Mouse (Mus musculus) kidney, embryonic 14.5 days (tissue): ENCODE data around the gene Ccdc185. TPM values are rescaled to one million over a fixed set of nuclear protein-coding genes. Genes with fewer than 3 reads are reported as not detected.

Experiments used
- ATAC-seq: fragments of 200-750 bp; cut with Nextera tagmentation; 2 replicates; pipeline ENCODE4 v1.8.0; 2017; ENCODE audit warnings: moderate number of reproducible peaks, mild to moderate bottlenecking, moderate TSS enrichment, moderate library complexity; ENCODE audit not compliant: low FRiP score, low TSS enrichment
- H3K27ac ChIP-seq: fragments of 300-500 bp; sonication (generic); 2 replicates; pipeline ENCODE4 v1.5.1; 2014; ENCODE audit warnings: low read depth, mild to moderate bottlenecking, low read length, moderate library complexity, mixed read lengths
- H3K27me3 ChIP-seq: fragments of 300-500 bp; sonication (generic); 2 replicates; pipeline ENCODE4 v1.6.1; 2014; ENCODE audit warnings: mild to moderate bottlenecking, low read length; ENCODE audit not compliant: control insufficient read depth, insufficient read depth
- H3K36me3 ChIP-seq: fragments of 300-500 bp; sonication (generic); 2 replicates; pipeline ENCODE4 v1.6.1; 2014; ENCODE audit warnings: low read length, mixed read lengths; ENCODE audit not compliant: control insufficient read depth, insufficient read depth
- H3K4me1 ChIP-seq: fragments of 300-500 bp; sonication (generic); 2 replicates; pipeline ENCODE4 v1.6.1; 2014; ENCODE audit warnings: low read length, mixed read lengths; ENCODE audit not compliant: control insufficient read depth, insufficient read depth
- H3K4me2 ChIP-seq: fragments of 300-500 bp; sonication (generic); replicated peaks from 2 replicates; pipeline ENCODE4 v1.6.1; 2014; ENCODE audit warnings: low read depth, mild to moderate bottlenecking, low read length
- H3K4me3 ChIP-seq: fragments of 300-500 bp; sonication (generic); 2 replicates; pipeline ENCODE4 v1.5.1; 2014; ENCODE audit warnings: mild to moderate bottlenecking, low read length
- H3K9ac ChIP-seq: fragments of 300-500 bp; sonication (generic); 2 replicates; pipeline ENCODE4 v1.6.1; 2014; ENCODE audit warnings: low read depth, mild to moderate bottlenecking, low read length, moderate library complexity
- H3K9me3 ChIP-seq: fragments of 300-500 bp; sonication (generic); 2 replicates; pipeline ENCODE4 v1.6.1; 2016; ENCODE audit warnings: low read length; ENCODE audit not compliant: control insufficient read depth
- WGBS: fragments of 180-500 bp; shearing (Covaris S2); extraction: QIAGEN DNeasy Blood & Tissue Kit; methylation state at CpG from one replicate; pipeline ENCODE4 v1.1.7; 2014; 5-methylcytosine and 5-hydroxymethylcytosine counted together
- polyA plus RNA-seq: library from polyadenylated mRNA; unstranded; fragments of >200 nt; fragmentation: Nextera tagmentation; extraction: Ambion mirVana; gene quantifications from 2 replicates; pipeline ENCODE4 v1.2.1, GENCODE M21; 2014

Ccdc185 gene
- polyA plus RNA-seq, 1 experiment from 2014 or later, result not detected

GRCm38 (mm10) chr1:182714236-182714935 lies 34.6 kb downstream of the Ccdc185 start:
- WGBS, result 59% methylated on average over 6 of the region's 6 CpGs
- Histone ChIP-seq H3K36me3 (no peaks in the 10 kb centered on the region), H3K27me3 (no peaks in the 10 kb centered on the region), H3K4me3 (no peak overlapping the region), H3K9ac (no peak overlapping the region), H3K9me3 (no peaks in the 10 kb centered on the region), H3K4me2 (no peak overlapping the region), H3K4me1 (no peaks in the 10 kb centered on the region), H3K27ac (no peak overlapping the region)
- ATAC-seq, result no peak

- H3K9ac ChIP-seq, result no peak overlapping the region
- no peak overlapping the region for H3K4me3 ChIP-seq
- 42% methylated on average over 7 of the region's 7 CpGs for WGBS
- no peak for ATAC-seq
- no peak overlapping the region for H3K27ac ChIP-seq
- H3K4me2 ChIP-seq, result no peak overlapping the region
- no peaks in the 10 kb centered on the region for H3K27me3 ChIP-seq
- peaks cover 4% of the 10 kb centered on the region; the same call in 1 of the 2 replicates for H3K9me3 ChIP-seq
- H3K4me1 ChIP-seq, result no peaks in the 10 kb centered on the region
- H3K36me3 ChIP-seq, result no peaks in the 10 kb centered on the region
Measured at GRCm38 (mm10) chr1:182711360-182711933, 37.5 kb downstream of the Ccdc185 start.

DNA sequence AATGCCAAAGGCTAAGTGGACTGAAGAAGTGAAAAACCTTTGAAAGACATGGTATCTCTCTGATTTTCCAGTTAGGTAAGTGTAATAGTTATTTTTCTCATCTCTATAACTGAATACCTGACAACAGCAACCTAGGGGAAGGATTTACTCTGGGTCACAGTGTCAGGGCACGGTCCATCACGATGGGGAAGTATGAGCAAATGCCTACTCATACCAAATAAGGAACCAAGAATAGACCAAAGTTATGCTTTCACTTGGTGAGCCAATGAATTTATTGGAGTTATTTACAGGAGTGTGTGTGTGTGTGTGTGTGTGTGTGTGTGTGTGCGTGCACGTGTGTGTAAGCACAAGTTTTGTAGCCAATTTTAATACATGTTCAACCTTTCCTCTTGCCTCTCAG lies 41.5 kb downstream of the Ccdc185 start:
- H3K4me3 ChIP-seq, result no peak overlapping the region
- no peak overlapping the region for H3K4me2 ChIP-seq
- no peak for ATAC-seq
- H3K27me3 ChIP-seq, result no peaks in the 10 kb centered on the region
- H3K36me3 ChIP-seq, result no peaks in the 10 kb centered on the region
- WGBS, result 94% methylated on average over 4 of the region's 4 CpGs
- H3K27ac ChIP-seq, result no peak overlapping the region
- H3K9me3 ChIP-seq, result peaks cover 7% of the 10 kb centered on the region; the same call in 1 of the 2 replicates
- H3K4me1 ChIP-seq, result no peaks in the 10 kb centered on the region
- no peak overlapping the region for H3K9ac ChIP-seq

DNA sequence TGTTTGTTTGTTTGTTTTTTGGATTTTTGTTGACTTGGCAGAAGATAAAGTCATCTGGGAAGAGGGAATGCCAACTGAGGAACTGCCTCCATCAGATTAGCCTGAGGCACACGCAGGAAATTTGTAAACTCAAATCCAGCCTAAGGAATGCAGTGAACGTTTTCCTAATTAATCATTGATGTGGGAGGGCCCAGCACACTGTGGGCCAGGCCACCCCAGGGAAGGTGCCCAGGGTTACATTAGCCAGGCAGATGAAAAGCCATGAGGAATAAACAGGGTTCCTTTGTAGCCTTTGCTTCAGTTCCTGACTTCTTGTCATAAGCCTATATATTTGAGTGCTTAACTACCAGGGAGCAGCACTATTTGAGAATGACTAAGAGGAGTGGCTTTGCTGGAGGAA lies 44.1 kb downstream of the Ccdc185 start:
- Histone ChIP-seq H3K4me1 (no peaks in the 10 kb centered on the region), H3K36me3 (no peaks in the 10 kb centered on the region), H3K4me2 (no peak overlapping the region), H3K27ac (no peak overlapping the region), H3K9ac (no peak overlapping the region), H3K27me3 (no peaks in the 10 kb centered on the region), H3K4me3 (no peak overlapping the region), H3K9me3 (peaks cover 7% of the 10 kb centered on the region; the same call in 1 of the 2 replicates)
- ATAC-seq, result no peak
- WGBS, result 19% methylated on average over 2 of the region's 2 CpGs

DNA sequence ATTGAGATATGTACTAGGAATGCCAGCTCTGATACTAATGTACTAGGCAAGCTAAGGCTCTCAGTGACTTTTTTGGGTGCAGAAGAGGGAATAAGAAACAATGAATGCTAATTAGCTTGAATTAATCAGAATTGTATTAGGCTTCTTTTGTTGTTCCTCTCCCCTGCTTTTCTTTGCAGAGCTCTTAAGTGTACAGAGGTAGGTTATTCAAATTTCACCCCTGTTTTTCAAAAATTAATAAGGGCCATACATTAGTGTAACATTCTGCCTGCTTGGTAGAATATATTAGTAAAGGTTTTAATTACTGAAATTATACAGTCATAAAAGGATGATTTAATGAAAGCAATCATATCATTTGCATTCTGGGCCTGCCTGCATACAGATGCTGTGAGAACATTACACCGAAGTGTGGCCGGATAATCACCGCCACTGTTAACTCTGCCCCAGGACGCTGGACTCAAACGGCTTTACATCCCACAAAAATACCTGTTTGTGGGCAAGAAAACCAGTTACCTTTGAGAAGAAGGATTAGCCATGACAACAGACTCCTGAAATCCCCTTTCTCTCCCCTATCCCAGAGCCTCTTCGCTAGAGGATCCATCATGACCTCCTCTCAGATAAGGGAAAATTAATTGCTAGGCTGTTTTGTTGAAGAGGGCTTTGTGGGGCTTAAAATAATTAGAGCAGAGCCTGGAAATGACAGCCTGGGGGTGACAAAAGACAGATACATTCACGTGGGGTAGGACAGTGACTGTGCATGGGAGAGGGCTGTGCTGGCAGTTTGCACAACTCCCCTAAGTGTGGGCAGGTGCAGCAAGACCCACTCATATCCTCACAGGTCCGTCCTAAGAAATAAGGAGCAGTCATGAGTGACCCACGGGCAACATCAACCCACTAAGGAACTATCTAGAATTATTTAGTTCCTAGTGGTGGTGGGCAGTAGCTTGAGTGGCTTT lies 49.3 kb downstream of the Ccdc185 start:
- WGBS, result 70% methylated on average over 9 of the region's 9 CpGs
- Histone ChIP-seq H3K27ac (no peak overlapping the region), H3K27me3 (no peaks in the 10 kb centered on the region), H3K36me3 (no peaks in the 10 kb centered on the region), H3K9me3 (no peaks in the 10 kb centered on the region), H3K4me1 (no peaks in the 10 kb centered on the region), H3K9ac (no peak overlapping the region), H3K4me2 (no peak overlapping the region), H3K4me3 (no peak overlapping the region)
- ATAC-seq, result no peak

Other genes with a start within 250 kb of the Ccdc185 start
- gene Capn2, start 231.6 kb downstream of the Ccdc185 start, polyA plus RNA-seq, result 52.3 and 94.7 TPM in 2 replicates
- gene Capn8, start 184.2 kb downstream of the Ccdc185 start, polyA plus RNA-seq, result not detected in 2 replicates
- gene Susd4, start 14.7 kb upstream of the Ccdc185 start, polyA plus RNA-seq, result 15.8 and 23.6 TPM in 2 replicates
- 1.1 TPM in 2 replicates for gene Tlr5, start 205.6 kb upstream of the Ccdc185 start, polyA plus RNA-seq